Mouse (Mus musculus) thymus, adult 2 months (tissue): ENCODE data around the gene Tmem126a.

ENCODE experiments used
- CTCF ChIP-seq: fragments of 200-500 bp; IDR thresholded peaks from 2 replicates; pipeline ENCODE4 v1.5.1; 2012; ENCODE audit warnings: mild to moderate bottlenecking, control low read depth, low read length, moderate library complexity, borderline replicate concordance; ENCODE audit not compliant: control insufficient read depth, poor library complexity, insufficient read depth; ENCODE audit errors: extremely low read depth
- POLR2A ChIP-seq: fragments of 200-500 bp; IDR thresholded peaks from 2 replicates; pipeline ENCODE4 v1.6.1; 2012; ENCODE audit warnings: mild to moderate bottlenecking, low read length, control low read depth, moderate library complexity; ENCODE audit not compliant: control insufficient read depth, poor library complexity, insufficient read depth; ENCODE audit errors: extremely low read depth

DNA sequence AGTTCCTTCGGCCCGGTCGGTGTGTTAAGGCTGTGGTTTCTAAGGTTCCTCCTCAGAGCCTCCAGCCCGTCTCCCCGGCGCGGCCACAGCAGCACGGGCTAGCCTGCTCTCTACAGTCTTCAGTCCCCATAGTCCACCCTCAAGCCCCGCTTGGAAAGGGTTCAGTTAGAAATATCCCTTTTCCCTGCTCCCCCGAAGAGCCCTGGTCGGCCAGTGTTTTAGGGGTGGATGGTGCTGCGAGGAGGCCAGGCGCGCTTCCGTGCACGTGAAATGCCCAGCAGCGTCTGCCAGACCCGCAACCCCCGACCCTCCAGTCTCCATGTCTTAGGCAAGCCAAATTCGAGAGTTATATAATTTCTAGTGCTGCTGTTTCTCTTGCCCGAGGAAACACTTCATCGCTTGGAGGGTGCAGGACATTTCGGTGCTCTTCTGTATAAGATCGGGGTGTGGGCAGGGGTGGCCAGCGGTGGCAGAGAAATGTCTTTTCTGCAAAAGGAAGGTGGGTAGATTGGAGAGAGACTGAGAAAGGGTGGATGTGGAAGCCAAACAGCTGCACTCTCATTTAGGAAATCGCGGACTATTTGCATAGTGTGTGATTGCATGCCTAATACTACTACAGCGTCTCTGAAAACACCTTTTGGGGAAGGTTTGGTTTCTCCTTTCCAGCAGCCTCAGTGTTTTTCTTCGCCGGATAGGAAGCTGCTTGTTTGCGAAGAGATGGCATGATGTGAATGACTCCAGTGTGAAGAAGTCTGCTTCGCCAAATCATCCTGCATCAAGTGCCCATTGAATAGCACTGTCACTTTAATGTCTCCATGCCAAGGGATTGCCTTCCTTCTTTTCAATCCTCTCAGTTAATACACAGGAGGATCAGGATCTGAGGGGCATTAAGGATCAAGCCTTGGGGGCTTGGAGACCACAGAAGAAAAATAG is 19.6 kb upstream of the Tmem126a start, which contains the start of gene Dlg2:
- TF ChIP-seq POLR2A, result no peak
- TF ChIP-seq CTCF, result no peak
